Mouse (Mus musculus): ENCODE data around the gene Adh1. TPM values are rescaled to one million over a fixed set of nuclear protein-coding genes. Genes with fewer than 3 reads are reported as not detected.

Gene Adh1
- polyA plus RNA-seq, 1 experiment from 2014 or later: 0.30 TPM

- WGBS: 85% methylated on average over 6 of the region's 6 CpGs
- H3K4me3 ChIP-seq: no peak overlapping the region
- H3K27ac ChIP-seq: no peak overlapping the region
- no peak for DNase-seq (ENCODE audit: low spot score)
- H3K36me3 ChIP-seq: no peaks in the 10 kb centered on the region
- peaks cover 28% of the 10 kb centered on the region for H3K4me1 ChIP-seq (replicated peaks)
- peaks cover 2% of the 10 kb centered on the region; the same call in 1 of the 2 replicates for H3K9me3 ChIP-seq
- H3K27me3 ChIP-seq (ENCODE audit: insufficient read depth, poor library complexity, severe bottlenecking): no peaks in the 10 kb centered on the region
Observed at GRCm38 (mm10) chr3:138303771-138304488, 43.1 kb downstream of the Adh1 start.

GRCm38 (mm10) chr3:138304489-138304871 lies 43.7 kb downstream of the Adh1 start:
- H3K27me3 ChIP-seq (ENCODE audit: insufficient read depth, poor library complexity, severe bottlenecking): no peaks in the 10 kb centered on the region
- H3K4me3 ChIP-seq: no peak overlapping the region
- no peaks in the 10 kb centered on the region for H3K9me3 ChIP-seq
- H3K4me1 ChIP-seq (replicated peaks): peaks cover 28% of the 10 kb centered on the region
- DNase-seq (ENCODE audit: low spot score): no peak
- WGBS: 43% methylated on average over 4 of the region's 4 CpGs
- no peaks in the 10 kb centered on the region for H3K36me3 ChIP-seq
- H3K27ac ChIP-seq: no peak overlapping the region

- no peak for DNase-seq (ENCODE audit: low spot score)
Observed at GRCm38 (mm10) chr3:138305486-138306289, 44.9 kb downstream of the Adh1 start.

GRCm38 (mm10) chr3:138306290-138306683 lies 45.5 kb downstream of the Adh1 start:
- Histone ChIP-seq H3K4me1 (replicated peaks) (peaks cover 28% of the 10 kb centered on the region), H3K27ac (no peak overlapping the region), H3K36me3 (no peaks in the 10 kb centered on the region), H3K27me3 (ENCODE audit: insufficient read depth, poor library complexity, severe bottlenecking) (no peaks in the 10 kb centered on the region), H3K9me3 (no peaks in the 10 kb centered on the region), H3K4me3 (no peak overlapping the region)
- whole genome bisulfite sequencing: 52% methylated on average over 8 of the region's 8 CpGs
- DNase-seq (ENCODE audit: low spot score): no peak

More at GRCm38 (mm10) chr3:138305486-138306289, 44.9 kb downstream of the Adh1 start:
- Histone ChIP-seq H3K27me3 (ENCODE audit: insufficient read depth, poor library complexity, severe bottlenecking) (no peaks in the 10 kb centered on the region), H3K9me3 (no peaks in the 10 kb centered on the region), H3K4me3 (no peak overlapping the region), H3K27ac (no peak overlapping the region), H3K36me3 (no peaks in the 10 kb centered on the region), H3K4me1 (replicated peaks) (peaks cover 28% of the 10 kb centered on the region)
- 69% methylated on average over 10 of the region's 10 CpGs for WGBS

GRCm38 (mm10) chr3:138309910-138310309 lies 49.1 kb downstream of the Adh1 start:
- DNase-seq (ENCODE audit: low spot score): no peak
- H3K4me3 ChIP-seq: no peak overlapping the region
- no peaks in the 10 kb centered on the region for H3K27me3 ChIP-seq (ENCODE audit: insufficient read depth, poor library complexity, severe bottlenecking)
- WGBS: 91% methylated on average over 8 of the region's 8 CpGs
- H3K36me3 ChIP-seq: no peaks in the 10 kb centered on the region
- H3K27ac ChIP-seq: no peak overlapping the region
- H3K9me3 ChIP-seq: no peaks in the 10 kb centered on the region
- peaks cover 14% of the 10 kb centered on the region for H3K4me1 ChIP-seq (replicated peaks)

- DNase-seq (ENCODE audit: low spot score): no peak
- 0 out of 2 replicates have a peak, but pooled peaks cover 4% of the 10 kb centered on the region for H3K4me1 ChIP-seq (replicated peaks)
- 81% methylated on average over 6 of the region's 6 CpGs for WGBS
Observed at GRCm38 (mm10) chr3:138311015-138311414, 50.2 kb downstream of the Adh1 start.

GRCm38 (mm10) chr3:138312965-138313364 lies 52.2 kb downstream of the Adh1 start, which contains the start of gene Adh6a:
Gene Adh6a, plus strand, starts transcription at chr3:138313286.
- no peak within 1 kb of the TSS for H3K4me3 ChIP-seq
- no peaks in the 10 kb centered on the region for H3K9me3 ChIP-seq
- H3K27me3 ChIP-seq (ENCODE audit: insufficient read depth, poor library complexity, severe bottlenecking): no peaks in the 10 kb centered on the region
- H3K36me3 ChIP-seq: no peaks in the 10 kb centered on the region
- no peak for DNase-seq (ENCODE audit: low spot score)
- WGBS: 84% methylated on average over 5 of the region's 5 CpGs
- no peaks in the 10 kb centered on the region for H3K4me1 ChIP-seq (replicated peaks)
- H3K27ac ChIP-seq: no peak within 1 kb of the TSS

More at GRCm38 (mm10) chr3:138311015-138311414, 50.2 kb downstream of the Adh1 start:
- Histone ChIP-seq H3K36me3 (no peaks in the 10 kb centered on the region), H3K4me3 (no peak overlapping the region), H3K9me3 (no peaks in the 10 kb centered on the region), H3K27me3 (ENCODE audit: insufficient read depth, poor library complexity, severe bottlenecking) (no peaks in the 10 kb centered on the region), H3K27ac (no peak overlapping the region)

- Histone ChIP-seq H3K27me3 (ENCODE audit: insufficient read depth, poor library complexity, severe bottlenecking) (no peaks in the 10 kb centered on the region), H3K4me1 (replicated peaks) (no peaks in the 10 kb centered on the region), H3K9me3 (no peaks in the 10 kb centered on the region), H3K27ac (no peak overlapping the region), H3K4me3 (no peak overlapping the region), H3K36me3 (no peaks in the 10 kb centered on the region)
- DNase-seq (ENCODE audit: low spot score): no peak
- 88% methylated on average over 2 of the region's 2 CpGs for WGBS
Observed at GRCm38 (mm10) chr3:138316908-138317472, 56.2 kb downstream of the Adh1 start.

GRCm38 (mm10) chr3:138325001-138325400 lies 64.2 kb downstream of the Adh1 start:
- Histone ChIP-seq H3K9me3 (peaks cover 9% of the 10 kb centered on the region; the same call in 1 of the 2 replicates), H3K4me3 (no peak overlapping the region), H3K4me1 (replicated peaks) (no peaks in the 10 kb centered on the region), H3K27ac (no peak overlapping the region), H3K36me3 (no peaks in the 10 kb centered on the region), H3K27me3 (ENCODE audit: insufficient read depth, poor library complexity, severe bottlenecking) (no peaks in the 10 kb centered on the region)
- no peak for DNase-seq (ENCODE audit: low spot score)
- 92% methylated on average over 17 of the region's 17 CpGs for WGBS

GRCm38 (mm10) chr3:138325466-138325865 lies 64.7 kb downstream of the Adh1 start:
- Histone ChIP-seq H3K4me1 (replicated peaks) (no peaks in the 10 kb centered on the region), H3K27ac (no peak overlapping the region), H3K36me3 (no peaks in the 10 kb centered on the region), H3K9me3 (peaks cover 9% of the 10 kb centered on the region; the same call in 1 of the 2 replicates), H3K4me3 (no peak overlapping the region), H3K27me3 (ENCODE audit: insufficient read depth, poor library complexity, severe bottlenecking) (no peaks in the 10 kb centered on the region)
- WGBS: 89% methylated on average over 6 of the region's 6 CpGs
- no peak for DNase-seq (ENCODE audit: low spot score)

GRCm38 (mm10) chr3:138333910-138334309 lies 73.1 kb downstream of the Adh1 start:
- 89% methylated on average over 8 of the region's 8 CpGs for WGBS
- no peaks in the 10 kb centered on the region for H3K9me3 ChIP-seq
- DNase-seq (ENCODE audit: low spot score): no peak

GRCm38 (mm10) chr3:138334320-138334719 lies 73.5 kb downstream of the Adh1 start:
- Histone ChIP-seq H3K27ac (no peak overlapping the region), H3K4me1 (replicated peaks) (no peaks in the 10 kb centered on the region; the same call in 1 of the 2 replicates), H3K36me3 (no peaks in the 10 kb centered on the region), H3K4me3 (no peak overlapping the region), H3K27me3 (ENCODE audit: insufficient read depth, poor library complexity, severe bottlenecking) (no peaks in the 10 kb centered on the region), H3K9me3 (no peaks in the 10 kb centered on the region)
- DNase-seq (ENCODE audit: low spot score): no peak
- WGBS: 80% methylated on average over 4 of the region's 4 CpGs

More at GRCm38 (mm10) chr3:138333910-138334309, 73.1 kb downstream of the Adh1 start:
- Histone ChIP-seq H3K36me3 (no peaks in the 10 kb centered on the region), H3K27me3 (ENCODE audit: insufficient read depth, poor library complexity, severe bottlenecking) (no peaks in the 10 kb centered on the region), H3K27ac (no peak overlapping the region), H3K4me3 (no peak overlapping the region), H3K4me1 (replicated peaks) (no peaks in the 10 kb centered on the region; the same call in 1 of the 2 replicates)
